Mouse (Mus musculus): ENCODE results near the gene Rreb1. TPM values are rescaled to one million over a fixed set of nuclear protein-coding genes. Genes with fewer than 3 reads are reported as not detected.

Gene Rreb1
- polyA plus RNA-seq, 1 experiment from 2014 or later, result 6.3 TPM

GRCm38 (mm10) chr13:37909225-37909624 is 131.0 kb downstream of the Rreb1 start:
- no peak for ATAC-seq (replicated peaks; ENCODE audit: low FRiP score)
- no peaks in the 10 kb centered on the region for H3K27me3 ChIP-seq (ENCODE audit: control insufficient read depth, insufficient read depth, low read length)
- no peaks in the 10 kb centered on the region for H3K9me3 ChIP-seq (ENCODE audit: control insufficient read depth, low read length)
- H3K4me1 ChIP-seq (replicated peaks; ENCODE audit: control insufficient read depth, insufficient read depth, low read length), result no peaks in the 10 kb centered on the region
- H3K36me3 ChIP-seq (ENCODE audit: control insufficient read depth, insufficient read depth, low read length), result no peaks in the 10 kb centered on the region
- H3K4me3 ChIP-seq (ENCODE audit: low read depth, low read length), result no peak overlapping the region
- DNase-seq (ENCODE audit: low spot score), result no peak
- H3K27ac ChIP-seq (ENCODE audit: low read depth, low read length), result no peak overlapping the region
- no peak overlapping the region for H3K4me2 ChIP-seq (ENCODE audit: low read depth, low read length, severe bottlenecking)
- no peak overlapping the region for H3K9ac ChIP-seq (ENCODE audit: low read length)
- 86% methylated on average over 2 of the region's 2 CpGs for WGBS

GRCm38 (mm10) chr13:37912011-37912410 is 133.8 kb downstream of the Rreb1 start:
- H3K36me3 ChIP-seq (ENCODE audit: control insufficient read depth, insufficient read depth, low read length), result no peaks in the 10 kb centered on the region
- H3K4me3 ChIP-seq (ENCODE audit: low read depth, low read length), result no peak overlapping the region
- WGBS, result 88% methylated on average over 6 of the region's 6 CpGs
- ATAC-seq (replicated peaks; ENCODE audit: low FRiP score), result no peak
- no peaks in the 10 kb centered on the region for H3K9me3 ChIP-seq (ENCODE audit: control insufficient read depth, low read length)
- no peak overlapping the region for H3K9ac ChIP-seq (ENCODE audit: low read length)
- H3K4me2 ChIP-seq (ENCODE audit: low read depth, low read length, severe bottlenecking), result no peak overlapping the region
- no peaks in the 10 kb centered on the region for H3K4me1 ChIP-seq (replicated peaks; ENCODE audit: control insufficient read depth, insufficient read depth, low read length)
- H3K27ac ChIP-seq (ENCODE audit: low read depth, low read length), result no peak overlapping the region
- no peak for DNase-seq (ENCODE audit: low spot score)
- H3K27me3 ChIP-seq (ENCODE audit: control insufficient read depth, insufficient read depth, low read length), result no peaks in the 10 kb centered on the region

DNA sequence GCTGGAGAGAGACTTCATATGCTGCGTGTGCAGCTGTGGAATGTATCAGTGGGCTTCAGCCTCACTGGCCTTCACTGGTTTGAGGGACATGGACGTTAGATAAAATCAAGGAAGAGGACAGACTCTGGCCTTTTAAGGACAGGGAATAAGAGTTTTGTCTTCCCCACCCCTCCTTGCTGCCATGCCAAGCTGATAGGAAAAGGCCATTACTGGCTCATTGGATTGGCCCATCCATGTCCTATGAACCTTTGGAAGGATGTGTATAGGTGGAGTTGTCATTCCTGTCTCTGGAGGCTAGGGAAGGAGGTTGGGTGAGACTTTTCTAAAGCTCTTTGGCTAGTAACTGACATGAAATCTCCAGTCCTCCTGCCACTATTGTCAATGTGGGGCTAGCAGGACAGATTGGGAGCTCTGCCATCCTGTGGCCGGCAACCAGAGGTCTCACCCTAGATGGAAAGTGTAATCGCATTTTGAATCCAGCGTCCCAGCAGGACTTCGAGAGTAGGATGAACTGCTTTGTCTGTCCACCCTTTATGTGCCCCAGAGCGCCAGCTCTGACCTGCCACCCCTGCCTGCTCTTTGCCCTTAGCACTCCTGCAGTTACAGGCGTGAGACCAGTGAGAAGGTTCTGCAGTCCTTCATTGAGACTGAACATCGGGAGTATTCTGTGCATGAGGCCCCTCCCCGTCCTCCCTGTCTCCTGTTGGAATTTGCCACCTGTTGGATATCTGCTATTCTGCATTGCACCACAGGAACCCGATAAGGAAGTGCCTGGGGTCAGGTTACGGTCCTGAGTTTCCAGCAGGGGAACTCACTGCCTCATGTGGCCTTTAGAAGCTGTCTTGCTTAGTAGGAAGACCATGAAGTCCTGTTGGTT is 134.6 kb downstream of the Rreb1 start:
- no peak overlapping the region for H3K4me2 ChIP-seq (ENCODE audit: low read depth, low read length, severe bottlenecking)
- H3K9ac ChIP-seq (ENCODE audit: low read length), result no peak overlapping the region
- H3K4me1 ChIP-seq (replicated peaks; ENCODE audit: control insufficient read depth, insufficient read depth, low read length), result no peaks in the 10 kb centered on the region
- H3K4me3 ChIP-seq (ENCODE audit: low read depth, low read length), result no peak overlapping the region
- ATAC-seq (replicated peaks; ENCODE audit: low FRiP score) (no peak), DNase-seq (ENCODE audit: low spot score) (no peak)
- H3K27ac ChIP-seq (ENCODE audit: low read depth, low read length), result no peak overlapping the region
- no peaks in the 10 kb centered on the region for H3K27me3 ChIP-seq (ENCODE audit: control insufficient read depth, insufficient read depth, low read length)
- 50% methylated on average over 12 of the region's 12 CpGs for WGBS
- H3K36me3 ChIP-seq (ENCODE audit: control insufficient read depth, insufficient read depth, low read length), result no peaks in the 10 kb centered on the region
- no peaks in the 10 kb centered on the region for H3K9me3 ChIP-seq (ENCODE audit: control insufficient read depth, low read length)

DNA sequence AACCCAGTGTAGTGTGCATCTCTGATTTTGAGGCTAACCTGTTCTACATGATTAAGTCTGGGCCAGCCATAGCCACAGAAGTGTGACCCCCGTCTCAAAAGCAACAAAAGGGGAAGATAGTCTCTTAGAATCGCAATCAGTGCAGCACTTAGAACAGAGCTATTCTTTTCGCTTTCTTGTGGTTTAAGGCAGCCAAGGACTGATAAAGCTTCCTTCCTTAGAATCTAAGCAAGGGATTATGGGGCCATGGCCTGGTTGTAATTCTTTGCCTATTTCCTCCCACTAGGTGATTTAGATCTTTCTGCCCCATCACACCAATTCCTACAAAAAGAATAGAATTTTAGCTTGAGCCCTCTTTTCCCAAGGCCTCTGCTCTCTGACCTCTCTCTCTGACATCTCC is 135.8 kb downstream of the Rreb1 start:
- Histone ChIP-seq H3K27me3 (ENCODE audit: control insufficient read depth, insufficient read depth, low read length) (no peaks in the 10 kb centered on the region), H3K4me3 (ENCODE audit: low read depth, low read length) (no peak overlapping the region), H3K4me2 (ENCODE audit: low read depth, low read length, severe bottlenecking) (no peak overlapping the region), H3K27ac (ENCODE audit: low read depth, low read length) (no peak overlapping the region), H3K36me3 (ENCODE audit: control insufficient read depth, insufficient read depth, low read length) (no peaks in the 10 kb centered on the region), H3K4me1 (replicated peaks; ENCODE audit: control insufficient read depth, insufficient read depth, low read length) (no peaks in the 10 kb centered on the region), H3K9me3 (ENCODE audit: control insufficient read depth, low read length) (no peaks in the 10 kb centered on the region), H3K9ac (ENCODE audit: low read length) (no peak overlapping the region)
- 41% methylated on average over 3 of the region's 3 CpGs for WGBS
- no peak for ATAC-seq (replicated peaks; ENCODE audit: low FRiP score)
- no peak for DNase-seq (ENCODE audit: low spot score)

DNA sequence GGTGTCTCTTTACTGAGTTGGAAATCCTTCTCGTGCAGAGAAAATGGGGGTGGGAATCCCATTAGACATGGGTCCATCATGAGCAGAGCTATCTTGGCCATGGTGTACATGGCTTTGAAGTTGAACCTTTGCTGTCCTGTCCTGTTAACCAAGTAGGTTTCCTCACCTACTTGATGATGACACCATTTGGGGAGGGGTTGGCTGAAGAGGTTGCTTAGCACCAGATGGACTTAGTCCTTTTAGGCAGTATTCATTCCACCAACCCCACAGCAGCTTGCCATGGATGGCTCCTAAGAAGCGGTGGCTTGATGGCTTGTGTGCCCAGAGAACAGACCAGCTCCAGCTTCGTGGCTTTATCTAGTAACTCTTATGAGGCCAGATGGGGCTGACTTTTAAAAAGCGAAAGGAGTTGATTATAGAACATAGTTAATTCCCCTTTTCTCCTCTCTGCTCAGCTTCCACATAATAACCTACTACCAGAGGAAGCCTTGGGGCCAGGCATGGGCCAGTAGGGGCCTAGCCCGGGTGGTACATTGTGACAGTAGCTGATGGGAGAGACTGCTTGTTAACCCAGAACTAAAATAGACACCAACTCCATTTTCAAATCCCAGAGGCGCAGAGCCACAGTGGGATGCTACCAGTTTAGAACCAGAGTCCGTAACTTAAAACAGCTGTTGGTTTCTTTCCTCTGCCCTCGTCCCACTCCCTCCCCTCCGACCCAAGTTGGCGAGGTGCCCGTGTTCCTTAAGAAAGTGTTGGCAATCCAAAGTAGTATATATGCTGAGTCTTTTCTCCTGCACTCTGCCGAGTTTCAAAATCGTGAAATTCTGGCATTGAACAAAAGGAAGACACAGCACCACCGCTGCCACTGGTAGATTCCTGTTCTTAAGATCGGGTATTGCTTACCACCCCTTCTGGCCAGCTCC is 140.4 kb downstream of the Rreb1 start:
- Histone ChIP-seq H3K27ac (ENCODE audit: low read depth, low read length) (no peak overlapping the region), H3K9me3 (ENCODE audit: control insufficient read depth, low read length) (no peaks in the 10 kb centered on the region), H3K4me1 (replicated peaks; ENCODE audit: control insufficient read depth, insufficient read depth, low read length) (no peaks in the 10 kb centered on the region), H3K4me3 (ENCODE audit: low read depth, low read length) (no peak overlapping the region), H3K4me2 (ENCODE audit: low read depth, low read length, severe bottlenecking) (no peak overlapping the region), H3K9ac (ENCODE audit: low read length) (no peak overlapping the region), H3K27me3 (ENCODE audit: control insufficient read depth, insufficient read depth, low read length) (no peaks in the 10 kb centered on the region), H3K36me3 (ENCODE audit: control insufficient read depth, insufficient read depth, low read length) (no peaks in the 10 kb centered on the region)
- ATAC-seq (replicated peaks; ENCODE audit: low FRiP score), result no peak
- WGBS, result 89% methylated on average over 15 of the region's 15 CpGs
- no peak for DNase-seq (ENCODE audit: low spot score)

- H3K9ac ChIP-seq (ENCODE audit: low read length), result no peak overlapping the region
Observed at GRCm38 (mm10) chr13:37919711-37920277, 141.6 kb downstream of the Rreb1 start.

GRCm38 (mm10) chr13:37920727-37921126 is 142.5 kb downstream of the Rreb1 start:
- H3K4me1 ChIP-seq (replicated peaks; ENCODE audit: control insufficient read depth, insufficient read depth, low read length), result no peaks in the 10 kb centered on the region
- no peak overlapping the region for H3K4me3 ChIP-seq (ENCODE audit: low read depth, low read length)
- DNase-seq (ENCODE audit: low spot score) (no peak), ATAC-seq (replicated peaks; ENCODE audit: low FRiP score) (no peak)
- H3K27me3 ChIP-seq (ENCODE audit: control insufficient read depth, insufficient read depth, low read length), result no peaks in the 10 kb centered on the region
- H3K4me2 ChIP-seq (ENCODE audit: low read depth, low read length, severe bottlenecking), result no peak overlapping the region
- H3K9ac ChIP-seq (ENCODE audit: low read length), result no peak overlapping the region
- H3K9me3 ChIP-seq (ENCODE audit: control insufficient read depth, low read length), result no peaks in the 10 kb centered on the region
- no peaks in the 10 kb centered on the region for H3K36me3 ChIP-seq (ENCODE audit: control insufficient read depth, insufficient read depth, low read length)
- H3K27ac ChIP-seq (ENCODE audit: low read depth, low read length), result no peak overlapping the region
- WGBS, result 29% methylated on average over 2 of the region's 2 CpGs

More at GRCm38 (mm10) chr13:37919711-37920277, 141.6 kb downstream of the Rreb1 start:
- H3K36me3 ChIP-seq (ENCODE audit: control insufficient read depth, insufficient read depth, low read length), result no peaks in the 10 kb centered on the region
- no peak overlapping the region for H3K4me3 ChIP-seq (ENCODE audit: low read depth, low read length)
- no peaks in the 10 kb centered on the region for H3K4me1 ChIP-seq (replicated peaks; ENCODE audit: control insufficient read depth, insufficient read depth, low read length)
- no peak overlapping the region for H3K4me2 ChIP-seq (ENCODE audit: low read depth, low read length, severe bottlenecking)
- DNase-seq (ENCODE audit: low spot score), result no peak
- no peak overlapping the region for H3K27ac ChIP-seq (ENCODE audit: low read depth, low read length)
- 86% methylated on average over 3 of the region's 3 CpGs for WGBS
- no peaks in the 10 kb centered on the region for H3K9me3 ChIP-seq (ENCODE audit: control insufficient read depth, low read length)
- ATAC-seq (replicated peaks; ENCODE audit: low FRiP score), result no peak
- no peaks in the 10 kb centered on the region for H3K27me3 ChIP-seq (ENCODE audit: control insufficient read depth, insufficient read depth, low read length)

- no peak overlapping the region for H3K9ac ChIP-seq (ENCODE audit: low read length)
- WGBS, result 91% methylated on average over 4 of the region's 4 CpGs
Observed at GRCm38 (mm10) chr13:37923091-37923490, 144.9 kb downstream of the Rreb1 start.

More at GRCm38 (mm10) chr13:37923091-37923490, 144.9 kb downstream of the Rreb1 start:
- H3K4me2 ChIP-seq (ENCODE audit: low read depth, low read length, severe bottlenecking), result no peak overlapping the region
- H3K4me3 ChIP-seq (ENCODE audit: low read depth, low read length), result no peak overlapping the region
- H3K27me3 ChIP-seq (ENCODE audit: control insufficient read depth, insufficient read depth, low read length), result no peaks in the 10 kb centered on the region
- H3K4me1 ChIP-seq (replicated peaks; ENCODE audit: control insufficient read depth, insufficient read depth, low read length), result no peaks in the 10 kb centered on the region
- H3K27ac ChIP-seq (ENCODE audit: low read depth, low read length), result no peak overlapping the region
- DNase-seq (ENCODE audit: low spot score) (no peak), ATAC-seq (replicated peaks; ENCODE audit: low FRiP score) (no peak)
- H3K9me3 ChIP-seq (ENCODE audit: control insufficient read depth, low read length), result no peaks in the 10 kb centered on the region
- H3K36me3 ChIP-seq (ENCODE audit: control insufficient read depth, insufficient read depth, low read length), result no peaks in the 10 kb centered on the region
